Mouse (Mus musculus) lung, postnatal 0 days (tissue): ENCODE data around the gene Mpig6b.

Experiments used
- CTCF ChIP-seq: IDR thresholded peaks from 2 replicates; pipeline ENCODE4 v1.5.1; 2016; ENCODE audit warnings: antibody characterized with exemption, mild to moderate bottlenecking
- EP300 ChIP-seq: IDR thresholded peaks from 2 replicates; pipeline ENCODE4 v1.6.1; 2016; ENCODE audit warnings: antibody characterized with exemption, mild to moderate bottlenecking, control low read depth

DNA sequence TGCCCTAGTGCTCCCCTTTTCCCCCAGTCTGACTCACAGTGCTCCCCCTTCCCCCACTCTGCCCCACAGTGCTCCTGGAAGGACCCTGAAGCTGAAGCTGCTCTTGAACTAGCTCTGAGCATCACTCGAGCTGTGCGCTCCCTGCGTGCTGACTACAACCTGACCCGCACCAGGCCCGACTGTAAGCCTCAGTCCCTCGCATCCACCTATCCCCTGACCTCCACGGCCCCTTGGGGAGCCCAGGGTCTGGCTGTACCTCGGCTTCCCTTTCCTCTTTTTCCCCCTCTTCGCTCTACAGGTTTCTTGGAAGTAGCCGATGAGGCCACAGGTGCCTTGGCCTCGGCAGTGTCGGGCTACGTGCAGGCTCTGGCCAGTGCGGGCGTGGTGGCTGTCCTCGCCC is 50.7 kb downstream of the Mpig6b start:
- TF ChIP-seq CTCF (no peak), EP300 (no peak)
